Mouse (Mus musculus): ENCODE data around the gene Junb.

The Junb gene

GRCm38 (mm10) chr8:84927513-84927912, 51.0 kb downstream of the Junb start:
- in situ Hi-C loops (cut with MboI; ENCODE audit: unreplicated experiment in 2 of 2) = loop anchor here in 1 of 2 experiments (5.0 to 25.0 kb wide), 3 partner anchors 35 to 565 kb away; no protein-coding TSS in a partner anchor

- in situ Hi-C loops (cut with MboI; ENCODE audit: unreplicated experiment in 2 of 2) = loop anchor here in 1 of 2 experiments (5.0 to 25.0 kb wide), 3 partner anchors 37 to 563 kb away; no protein-coding TSS in a partner anchor
Measured at GRCm38 (mm10) chr8:84925557-84925956, 53.0 kb downstream of the Junb start.

Measured in v-Abl transformed pro-B cells (cell line).